Mouse (Mus musculus) macrophage (primary cell): Measurements from ENCODE around the gene Ldlrad3. TPM values are rescaled to one million over a fixed set of nuclear protein-coding genes. Genes with fewer than 3 reads are reported as not detected.

ENCODE experiments used
- H3K27ac ChIP-seq: fragments of 350-480 bp; formaldehyde crosslinking; 2 replicates; pipeline ENCODE4 v1.9.0; 2021
- H3K36me3 ChIP-seq: fragments of 350-480 bp; formaldehyde crosslinking; 2 replicates; pipeline ENCODE4 v1.9.0; 2021; ENCODE audit errors: inconsistent target
- H3K4me3 ChIP-seq: fragments of 350-480 bp; formaldehyde crosslinking; 2 replicates; pipeline ENCODE4 v1.9.0; 2021; ENCODE audit errors: inconsistent target
- H3K79me2 ChIP-seq: fragments of 350-480 bp; formaldehyde crosslinking; 2 replicates; pipeline ENCODE4 v1.9.0; 2021; ENCODE audit errors: inconsistent target
- WGBS: methylation state at CpG from one replicate; pipeline ENCODE4 v1.1.7; 2026; ENCODE audit warnings: inconsistent platforms; ENCODE audit not compliant: missing documents; 5-methylcytosine and 5-hydroxymethylcytosine counted together
- polyA plus RNA-seq: library from polyadenylated mRNA; stranded (reverse); fragments of 250-400 nt; gene quantifications from 3 replicates; pipeline ENCODE4 v1.2.4, GENCODE M21; 2018; ENCODE audit warnings: inconsistent platforms

The Ldlrad3 gene
- polyA plus RNA-seq, 1 experiment from 2014 or later, result 10.7 TPM

DNA sequence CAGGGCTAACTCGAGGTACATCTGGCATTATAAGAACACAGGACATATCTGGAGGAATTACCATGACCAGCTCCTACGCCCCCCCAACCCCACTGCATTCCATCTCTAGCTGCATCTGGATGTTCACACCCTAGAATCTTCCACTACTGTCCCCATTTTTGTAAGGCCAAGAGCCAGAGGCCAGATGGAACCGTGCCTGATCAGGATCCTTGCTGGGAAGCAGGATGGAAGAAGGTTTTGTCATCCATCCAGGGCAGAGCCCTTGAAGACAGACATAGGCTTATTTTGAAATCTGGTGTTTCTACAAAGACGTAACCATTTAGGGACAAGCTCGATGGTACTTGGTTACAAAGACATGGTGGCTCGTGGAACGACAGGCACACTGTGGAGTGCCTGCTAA is 139.7 kb downstream of the Ldlrad3 start:
- no peaks in the 10 kb centered on the region for H3K79me2 ChIP-seq
- 95% methylated on average over 7 of the region's 7 CpGs for WGBS
- H3K36me3 ChIP-seq, result no peaks in the 10 kb centered on the region
- H3K27ac ChIP-seq, result no peak overlapping the region
- no peak overlapping the region for H3K4me3 ChIP-seq

DNA sequence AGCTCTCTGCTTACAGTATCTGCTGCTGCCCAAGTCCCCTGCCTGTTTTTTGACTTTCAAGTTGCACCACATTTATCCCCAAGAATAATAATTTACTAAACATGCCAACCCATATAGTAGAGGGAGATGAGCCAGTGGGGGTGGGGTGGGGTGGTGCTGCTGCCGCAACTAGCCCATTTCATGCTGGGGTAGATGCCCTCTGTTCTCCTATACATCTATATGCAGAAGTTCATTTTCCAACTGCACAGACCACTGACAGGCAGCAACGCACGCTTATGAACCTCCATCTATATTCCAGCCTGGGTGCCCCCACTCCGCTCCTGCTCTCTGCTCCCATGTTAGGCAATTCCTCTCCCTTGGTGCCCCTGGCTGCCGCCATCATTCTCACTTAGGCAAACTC is 145.7 kb downstream of the Ldlrad3 start:
- Histone ChIP-seq H3K79me2 (no peaks in the 10 kb centered on the region), H3K27ac (no peak overlapping the region), H3K4me3 (no peak overlapping the region), H3K36me3 (no peaks in the 10 kb centered on the region)
- WGBS, result 98% methylated on average over 5 of the region's 5 CpGs

DNA sequence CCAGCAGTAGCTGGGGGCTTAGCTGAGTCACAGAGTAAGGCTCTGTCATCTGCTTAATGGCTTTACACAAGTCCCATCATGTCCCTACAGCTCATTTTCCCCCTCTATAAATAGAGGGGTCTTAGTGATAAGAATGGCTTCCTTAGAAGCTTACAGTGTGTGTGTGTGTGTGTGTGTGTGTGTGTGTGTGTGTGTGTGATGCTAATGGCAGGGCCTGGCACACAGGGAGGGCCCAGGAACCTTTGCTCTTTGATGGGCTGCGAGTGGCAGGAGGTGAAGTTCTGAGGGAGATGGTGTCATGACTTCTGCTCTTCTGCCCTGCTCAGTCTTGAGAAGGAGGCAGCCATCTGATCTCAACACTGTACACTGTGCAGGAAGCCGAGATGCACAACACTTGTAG is 146.2 kb downstream of the Ldlrad3 start:
- Histone ChIP-seq H3K79me2 (no peaks in the 10 kb centered on the region), H3K36me3 (no peaks in the 10 kb centered on the region), H3K4me3 (no peak overlapping the region), H3K27ac (no peak overlapping the region)
- 96% methylated on average over 2 of the region's 2 CpGs for WGBS

DNA sequence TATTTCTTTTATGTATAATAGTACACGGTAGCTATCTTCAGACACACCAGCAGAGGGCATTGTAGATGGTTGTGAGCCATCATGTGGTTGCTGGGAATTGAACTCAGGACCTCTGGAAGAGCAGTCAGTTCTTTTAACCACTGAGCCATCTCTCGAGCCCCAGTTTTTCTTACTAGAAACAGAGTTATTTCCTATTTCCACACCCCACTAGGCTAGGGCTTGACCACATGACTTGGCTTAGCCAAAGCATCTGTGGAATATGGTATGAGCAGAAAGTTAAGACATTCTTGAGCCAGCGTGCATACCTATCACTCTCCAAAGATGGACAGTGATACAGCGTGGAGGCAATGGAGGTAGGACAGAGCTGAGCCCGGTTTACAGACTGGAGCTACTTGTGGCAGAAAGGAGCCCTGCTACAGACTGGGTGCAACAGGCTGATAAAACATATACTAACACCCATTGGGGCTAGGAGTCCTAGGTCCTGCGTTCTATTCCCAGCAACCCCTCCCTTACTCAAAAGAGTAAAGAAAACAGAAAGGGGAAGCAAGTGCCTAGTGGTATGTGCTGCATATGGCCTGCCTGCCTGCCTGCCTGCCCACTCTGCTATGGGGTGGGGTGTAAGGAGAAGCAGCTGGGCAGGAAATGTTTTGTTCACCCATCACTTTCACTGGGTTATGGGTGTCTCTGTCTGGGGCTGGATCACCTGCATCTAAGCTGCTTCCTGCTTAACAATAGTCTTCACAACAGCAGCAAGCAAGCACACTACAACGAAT is 147.1 kb downstream of the Ldlrad3 start:
- no peak overlapping the region for H3K27ac ChIP-seq

DNA sequence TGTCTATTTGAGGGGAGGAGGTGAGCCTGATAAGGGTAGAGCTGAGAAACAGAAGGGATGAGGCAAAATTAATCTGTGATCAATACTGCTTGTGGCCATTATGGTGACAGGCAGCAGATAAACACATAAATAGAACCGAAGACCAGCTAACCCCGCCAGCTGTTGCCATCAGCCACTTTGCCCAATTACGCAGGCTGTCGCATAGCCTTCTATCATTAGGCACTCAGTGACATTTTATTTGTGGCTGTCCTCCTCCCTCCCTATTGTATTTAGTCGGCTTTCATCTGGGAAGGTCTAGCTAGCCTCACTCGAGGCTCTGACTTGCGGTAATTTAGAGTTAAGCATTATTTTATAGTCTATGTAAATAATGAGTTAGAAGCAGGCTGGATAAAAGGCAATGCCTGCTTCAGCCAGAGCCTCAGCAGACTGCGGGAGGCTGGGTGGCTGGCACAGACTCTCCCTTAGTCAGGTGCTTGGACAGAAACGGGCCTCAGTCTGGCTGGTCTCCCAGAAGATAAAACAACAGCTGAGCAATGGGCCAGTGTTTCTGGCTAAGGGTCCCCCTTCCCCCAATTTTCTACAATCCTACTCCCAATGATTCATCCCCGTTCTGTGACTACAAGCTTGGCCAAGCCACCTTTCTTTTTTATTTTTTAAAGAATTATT is 147.8 kb downstream of the Ldlrad3 start:
- H3K27ac ChIP-seq, result no peak overlapping the region
- H3K36me3 ChIP-seq, result no peaks in the 10 kb centered on the region
- WGBS, result 76% methylated on average over 10 of the region's 10 CpGs
- H3K4me3 ChIP-seq, result no peak overlapping the region
- no peaks in the 10 kb centered on the region for H3K79me2 ChIP-seq

More for the DNA sequence above, 147.1 kb downstream of the Ldlrad3 start:
- Histone ChIP-seq H3K4me3 (no peak overlapping the region), H3K36me3 (no peaks in the 10 kb centered on the region), H3K79me2 (no peaks in the 10 kb centered on the region)
- WGBS, result 35% methylated on average over 7 of the region's 7 CpGs

DNA sequence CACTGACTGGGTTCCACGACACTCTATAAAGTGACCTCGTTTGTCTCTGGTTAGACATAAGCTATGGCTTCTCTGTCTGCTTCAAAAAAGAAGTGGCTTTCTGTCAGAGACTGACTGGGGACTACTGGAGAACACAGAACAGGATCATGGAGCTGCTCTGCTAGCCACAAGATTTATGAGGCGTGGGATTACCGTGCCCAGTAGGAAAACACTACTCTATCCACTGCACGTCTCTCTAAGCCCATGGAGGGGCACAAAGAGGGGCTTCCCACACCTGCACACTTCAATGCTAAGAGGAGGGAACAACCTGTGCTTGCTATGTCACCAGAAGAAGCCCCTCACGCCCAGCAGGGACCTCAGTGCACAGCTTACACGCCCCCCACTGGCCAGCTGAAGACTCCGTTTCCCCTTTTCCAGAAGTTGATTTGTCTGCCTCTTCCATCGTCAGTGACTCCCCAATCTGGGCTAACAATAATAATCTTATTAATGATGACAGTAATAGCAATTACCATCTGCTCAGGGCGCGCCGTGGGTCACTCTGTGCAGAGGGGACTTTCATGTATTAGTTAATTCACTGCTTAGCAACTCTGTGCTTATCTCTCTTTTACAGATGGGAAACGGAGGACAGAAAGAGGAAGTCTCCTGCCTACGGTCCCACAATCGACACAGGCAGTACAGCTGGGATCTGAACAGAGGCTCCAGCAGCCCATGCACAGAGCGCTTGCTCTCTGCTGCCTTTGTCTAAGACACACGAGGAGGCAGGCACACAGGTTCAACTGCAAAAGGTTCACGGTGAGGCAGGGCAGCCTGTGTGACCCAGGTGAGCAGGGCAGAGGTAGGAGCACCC is 149.3 kb downstream of the Ldlrad3 start:
- H3K4me3 ChIP-seq, result no peak overlapping the region; the same call in 1 of the 2 replicates
- 19% methylated on average over 18 of the region's 18 CpGs for WGBS
- H3K27ac ChIP-seq, result no peak overlapping the region
- no peaks in the 10 kb centered on the region for H3K79me2 ChIP-seq
- H3K36me3 ChIP-seq, result no peaks in the 10 kb centered on the region

DNA sequence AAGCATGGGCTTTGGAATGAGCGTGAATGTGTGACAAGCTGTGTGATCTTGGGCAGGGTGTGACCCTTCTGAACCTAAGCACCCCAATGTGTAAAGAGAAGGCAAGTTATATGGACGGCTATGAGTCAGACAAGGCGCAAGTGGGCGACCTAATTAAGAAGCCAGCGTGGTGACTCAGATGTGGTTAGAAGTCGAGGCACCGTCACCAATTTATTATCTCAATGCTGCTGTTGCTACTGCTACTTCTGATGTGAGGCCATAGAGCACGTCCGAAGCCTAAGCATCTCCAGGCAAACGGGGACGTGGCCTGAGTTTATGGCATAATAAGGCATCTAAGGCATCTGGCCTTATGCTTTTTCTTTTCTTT is 151.7 kb downstream of the Ldlrad3 start:
- Histone ChIP-seq H3K36me3 (no peaks in the 10 kb centered on the region), H3K79me2 (no peaks in the 10 kb centered on the region), H3K4me3 (no peak overlapping the region), H3K27ac (no peak overlapping the region)
- WGBS, result 49% methylated on average over 11 of the region's 11 CpGs

DNA sequence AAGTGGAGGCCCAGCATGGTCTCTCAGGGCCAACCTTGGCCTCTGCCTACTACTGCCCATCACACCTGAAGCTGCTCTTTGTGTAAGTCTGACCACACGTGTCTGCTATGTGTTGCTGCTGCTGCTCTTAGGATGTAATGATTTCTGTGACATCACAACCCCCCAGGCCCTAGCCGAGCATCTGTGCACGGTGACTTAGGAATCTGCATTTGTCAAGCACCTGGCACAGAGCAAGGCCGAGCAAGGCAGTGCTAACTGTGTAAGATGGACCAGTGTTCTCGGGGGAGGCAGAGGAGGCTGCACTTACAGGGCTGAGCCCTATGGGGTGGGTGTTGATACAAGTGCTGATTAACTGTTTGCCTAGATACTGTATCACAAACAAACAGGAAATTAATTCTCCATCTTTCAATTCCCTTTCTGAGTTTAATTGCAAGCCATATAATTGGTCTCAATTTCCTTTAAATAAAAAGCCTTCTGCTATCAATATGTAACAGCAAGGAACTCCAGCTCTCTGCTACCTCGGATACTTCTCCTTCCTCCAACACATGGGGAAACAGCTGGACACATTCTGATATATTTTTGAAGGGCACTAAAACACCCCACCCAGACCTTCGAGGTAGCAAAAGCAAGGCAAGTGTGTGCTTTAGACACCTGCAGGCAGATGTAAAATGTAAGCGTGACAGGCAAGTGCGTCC is 152.2 kb downstream of the Ldlrad3 start:
- Histone ChIP-seq H3K36me3 (no peaks in the 10 kb centered on the region), H3K4me3 (no peak overlapping the region), H3K27ac (no peak overlapping the region), H3K79me2 (no peaks in the 10 kb centered on the region)
- 57% methylated on average over 9 of the region's 9 CpGs for WGBS

DNA sequence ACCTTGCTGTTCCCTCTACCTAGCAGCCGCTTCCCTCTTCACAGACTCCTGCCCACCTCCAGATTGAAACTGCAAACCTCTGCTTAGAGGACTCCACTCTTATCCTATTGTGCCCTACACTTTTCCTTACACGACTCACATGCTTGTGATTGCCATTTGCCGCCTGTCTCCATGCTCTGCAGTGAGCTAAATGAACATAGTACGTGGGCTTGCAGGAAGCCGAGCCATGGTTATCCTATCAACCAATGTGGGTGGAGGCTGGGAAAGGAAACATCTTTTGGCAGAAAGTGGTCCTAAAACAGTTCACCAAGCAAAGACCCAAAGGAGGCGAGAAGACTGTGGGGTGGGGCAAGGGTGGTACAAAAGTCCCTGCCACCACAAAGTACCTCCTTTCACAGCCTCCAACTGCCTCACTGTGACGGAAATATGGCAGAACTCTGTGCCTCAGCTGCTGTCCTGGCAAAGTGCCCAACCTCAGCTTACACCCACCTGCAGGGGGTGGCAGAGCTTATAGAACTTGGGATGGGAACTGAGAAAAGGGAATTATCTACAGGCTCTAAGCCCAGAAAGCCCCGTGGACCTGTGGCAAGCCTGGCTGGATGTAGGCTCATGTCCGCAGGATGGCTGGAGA is 153.4 kb downstream of the Ldlrad3 start:
- no peak overlapping the region for H3K4me3 ChIP-seq
- 75% methylated on average over 9 of the region's 9 CpGs for WGBS
- H3K27ac ChIP-seq, result no peak overlapping the region
- H3K36me3 ChIP-seq, result no peaks in the 10 kb centered on the region
- H3K79me2 ChIP-seq, result no peaks in the 10 kb centered on the region

DNA sequence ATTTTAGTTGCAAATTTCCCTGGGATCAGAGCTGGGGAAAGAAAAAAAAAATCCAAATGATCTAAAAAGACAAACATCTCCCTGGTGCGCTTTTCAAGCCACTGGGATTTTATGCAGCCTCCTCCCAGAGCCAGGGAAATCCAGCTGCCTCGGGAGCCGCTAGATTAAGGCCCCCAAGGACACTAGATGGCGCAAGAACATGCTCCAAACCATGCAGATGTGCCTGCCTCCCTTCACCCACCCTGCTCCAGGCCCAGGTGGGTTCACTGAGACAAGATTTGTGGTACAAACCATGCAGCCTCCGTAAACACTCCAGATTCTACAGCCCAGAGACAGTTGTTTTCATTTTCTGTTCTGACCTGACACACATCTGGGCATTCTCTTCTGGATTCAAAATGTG is 155.5 kb downstream of the Ldlrad3 start:
- WGBS, result 49% methylated on average over 5 of the region's 5 CpGs
- Histone ChIP-seq H3K36me3 (no peaks in the 10 kb centered on the region), H3K79me2 (no peaks in the 10 kb centered on the region), H3K27ac (no peak overlapping the region), H3K4me3 (no peak overlapping the region)

DNA sequence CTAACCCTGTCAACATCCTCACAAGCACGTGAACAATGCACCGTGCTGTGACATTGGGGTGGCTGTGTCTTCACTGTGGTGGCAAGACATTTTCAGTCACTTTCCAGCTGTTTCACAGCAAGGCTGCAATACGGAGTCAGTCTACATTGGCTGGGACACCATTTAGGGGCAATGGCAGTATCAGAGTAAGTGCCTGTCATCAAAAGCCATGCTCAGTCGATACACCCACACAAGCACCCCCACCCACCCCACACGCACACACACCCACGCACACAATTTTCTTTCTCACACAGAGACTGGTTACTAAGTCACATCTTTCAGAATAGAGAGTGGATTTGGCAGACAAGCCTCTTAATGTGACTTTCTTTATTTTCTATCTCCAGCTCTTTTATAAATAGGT is 156.0 kb downstream of the Ldlrad3 start:
- H3K4me3 ChIP-seq, result no peak overlapping the region
- H3K79me2 ChIP-seq, result no peaks in the 10 kb centered on the region
- 95% methylated on average over 6 of the region's 6 CpGs for WGBS
- H3K27ac ChIP-seq, result no peak overlapping the region
- H3K36me3 ChIP-seq, result no peaks in the 10 kb centered on the region

DNA sequence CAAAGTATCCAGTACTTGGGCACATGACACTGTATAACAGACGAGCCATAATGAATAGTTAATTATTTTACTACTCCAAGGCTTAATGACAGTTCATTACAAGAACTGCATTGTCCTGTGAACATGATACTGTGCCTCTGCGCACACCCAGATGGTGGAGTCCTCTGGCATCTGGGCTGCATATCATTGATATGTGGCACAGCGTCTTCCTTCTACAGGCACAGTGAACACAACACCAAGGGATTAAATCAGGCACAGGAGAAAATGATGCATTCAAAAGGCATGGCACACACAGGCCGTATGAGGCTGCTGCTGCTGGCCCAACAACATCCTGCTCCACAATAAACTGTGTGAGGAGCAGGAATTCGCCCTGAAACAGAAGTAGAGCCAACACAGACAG is 156.5 kb downstream of the Ldlrad3 start:
- Histone ChIP-seq H3K36me3 (no peaks in the 10 kb centered on the region), H3K4me3 (no peak overlapping the region), H3K79me2 (no peaks in the 10 kb centered on the region), H3K27ac (no peak overlapping the region)
- 94% methylated on average over 5 of the region's 5 CpGs for WGBS

DNA sequence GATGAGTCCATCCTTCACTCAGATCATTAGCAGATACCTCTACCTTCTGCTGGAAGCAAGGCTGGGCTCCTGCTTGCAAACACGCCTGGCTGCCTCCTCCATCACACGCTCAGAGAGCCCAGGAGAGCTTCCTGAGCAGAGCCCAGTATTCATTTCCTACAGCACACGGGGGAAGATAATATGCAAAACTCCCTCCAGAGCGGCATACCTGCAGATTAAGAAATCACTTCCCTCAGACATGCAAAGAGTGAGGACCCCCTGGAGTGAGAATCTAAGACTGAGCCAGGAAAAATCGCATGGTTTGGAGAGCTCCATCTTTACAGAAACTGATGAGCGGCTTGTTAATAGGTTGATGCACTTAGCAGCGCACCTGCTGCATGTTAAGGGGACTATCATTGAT is 158.9 kb downstream of the Ldlrad3 start:
- Histone ChIP-seq H3K27ac (no peak overlapping the region), H3K36me3 (no peaks in the 10 kb centered on the region), H3K4me3 (no peak overlapping the region), H3K79me2 (no peaks in the 10 kb centered on the region)
- WGBS, result 95% methylated on average over 7 of the region's 7 CpGs

DNA sequence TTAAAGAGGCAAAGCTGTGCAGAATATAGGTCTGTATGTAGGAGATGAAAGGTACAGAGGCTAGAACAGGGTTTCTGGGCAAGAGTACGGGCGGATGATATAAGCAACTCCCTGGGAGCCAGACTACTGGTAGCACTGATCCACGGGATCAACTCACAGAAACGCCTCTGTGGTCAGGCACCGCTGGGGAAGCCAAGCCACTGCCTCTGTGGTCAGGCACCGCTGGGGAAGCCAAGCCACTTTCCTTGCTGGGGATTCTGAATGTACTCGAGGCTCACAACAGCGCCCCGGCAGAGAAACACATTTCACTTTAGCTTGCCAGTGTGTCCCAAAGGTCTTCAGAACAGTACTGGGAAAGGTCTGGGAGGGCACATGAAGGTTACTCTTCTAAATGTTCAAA is 160.0 kb downstream of the Ldlrad3 start:
- no peaks in the 10 kb centered on the region for H3K79me2 ChIP-seq
- H3K27ac ChIP-seq, result no peak overlapping the region
- WGBS, result 55% methylated on average over 6 of the region's 9 CpGs
- no peak overlapping the region for H3K4me3 ChIP-seq
- no peaks in the 10 kb centered on the region for H3K36me3 ChIP-seq
